Mouse (Mus musculus) forebrain, embryonic 15.5 days (tissue): ENCODE measurements around the gene Serpinb12. TPM values are rescaled to one million over a fixed set of nuclear protein-coding genes. Genes with fewer than 3 reads are reported as not detected.
"Not testable (repeated sequence)": the region's sequence is repeated elsewhere in the genome, so short reads cannot be mapped to it uniquely, and the experiment has no call there.

Experiments used
- ATAC-seq: fragments of 200-750 bp; cut with Nextera tagmentation; replicated peaks from 2 replicates; pipeline ENCODE4 v1.8.0; 2017; ENCODE audit warnings: mild to moderate bottlenecking, moderate TSS enrichment, moderate library complexity
- H3K27ac ChIP-seq: fragments of 300-500 bp; sonication (generic); replicated peaks from 2 replicates; pipeline ENCODE4 v1.5.1; 2015; ENCODE audit warnings: mild to moderate bottlenecking, inconsistent platforms
- H3K27me3 ChIP-seq: fragments of 300-500 bp; sonication (generic); 2 replicates; pipeline ENCODE4 v1.6.1; 2015; ENCODE audit warnings: inconsistent platforms
- H3K36me3 ChIP-seq: fragments of 300-500 bp; sonication (generic); 2 replicates; pipeline ENCODE4 v1.6.1; 2015; ENCODE audit warnings: mild to moderate bottlenecking, inconsistent platforms
- H3K4me1 ChIP-seq: fragments of 300-500 bp; sonication (generic); 2 replicates; pipeline ENCODE4 v1.6.1; 2015; ENCODE audit warnings: inconsistent platforms
- H3K4me2 ChIP-seq: fragments of 300-500 bp; sonication (generic); replicated peaks from 2 replicates; pipeline ENCODE4 v1.6.1; 2015; ENCODE audit warnings: mild to moderate bottlenecking, inconsistent platforms
- H3K4me3 ChIP-seq: fragments of 300-500 bp; sonication (generic); 2 replicates; pipeline ENCODE4 v1.5.1; 2015; ENCODE audit warnings: mild to moderate bottlenecking, inconsistent platforms
- H3K9ac ChIP-seq: fragments of 300-500 bp; sonication (generic); replicated peaks from 2 replicates; pipeline ENCODE4 v1.6.1; 2015; ENCODE audit warnings: mild to moderate bottlenecking, inconsistent platforms
- H3K9me3 ChIP-seq: fragments of 300-500 bp; sonication (generic); 2 replicates; pipeline ENCODE4 v1.6.1; 2016; ENCODE audit warnings: inconsistent platforms
- WGBS: fragments of 180-500 bp; shearing (Covaris S2); methylation state at CpG from one replicate; pipeline ENCODE4 v1.1.7; 2015; ENCODE audit warnings: mixed read lengths; 5-methylcytosine and 5-hydroxymethylcytosine counted together
- polyA plus RNA-seq: library from polyadenylated mRNA; unstranded; fragments of >200 nt; fragmentation: Nextera tagmentation; extraction: Ambion mirVana; gene quantifications from 2 replicates; pipeline ENCODE4 v1.2.1, GENCODE M21; 2015

The Serpinb12 gene
- polyA plus RNA-seq = not detected in 2 replicates

DNA sequence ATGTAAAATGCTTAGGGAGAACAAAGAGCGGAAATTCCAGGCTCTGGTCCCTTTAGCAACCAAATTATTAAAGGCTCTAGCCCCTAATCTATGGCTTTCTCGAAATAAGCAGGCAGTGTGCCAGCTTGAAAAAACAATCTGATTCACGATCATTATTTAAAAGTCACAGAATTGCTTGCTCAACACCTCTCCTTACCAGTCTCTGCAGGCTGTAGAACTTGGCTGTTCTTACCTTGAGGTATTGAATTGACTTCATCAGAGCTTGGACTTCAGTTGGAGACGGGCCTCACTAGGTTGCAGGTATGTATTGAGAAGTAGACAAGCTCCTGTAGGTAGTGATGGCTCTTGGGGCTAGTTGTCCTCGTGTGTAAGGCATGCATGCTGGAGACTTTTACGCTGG, at the start of gene Serpinb12:
Serpinb12 (plus strand) TSS at position 185 of the 400 bp plus-strand sequence.
- H3K27ac ChIP-seq = no peak within 1 kb of the TSS
- 80% methylated on average over 6 of the region's 6 CpGs for WGBS
- no peaks in the 10 kb centered on the region for H3K27me3 ChIP-seq
- no peak within 1 kb of the TSS for H3K9ac ChIP-seq
- no peaks in the 10 kb centered on the region for H3K4me1 ChIP-seq
- no peak within 1 kb of the TSS for H3K4me3 ChIP-seq
- H3K9me3 ChIP-seq = no peaks in the 10 kb centered on the region
- H3K36me3 ChIP-seq = no peaks in the 10 kb centered on the region
- no peak for ATAC-seq
- H3K4me2 ChIP-seq = no peak within 1 kb of the TSS

DNA sequence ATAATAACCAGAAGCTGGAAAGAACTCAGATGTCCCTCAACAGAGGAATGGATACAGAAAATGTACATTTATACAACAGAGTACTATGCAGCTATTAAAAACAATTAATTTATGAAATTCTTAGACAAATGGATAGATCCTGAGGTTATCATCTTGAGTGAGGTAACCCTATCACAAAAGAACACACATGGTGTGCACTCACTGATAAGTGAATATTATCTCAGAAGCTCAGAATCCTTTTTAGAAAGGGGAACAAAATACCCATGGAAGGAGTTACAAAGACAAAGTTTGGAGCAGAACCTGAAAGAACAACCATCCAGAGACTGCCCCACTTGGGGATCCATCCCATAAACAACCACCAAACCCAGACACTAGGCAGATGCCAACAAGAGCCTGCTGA, 39.1 kb upstream of the Serpinb12 start:
- H3K9ac ChIP-seq, H3K36me3 ChIP-seq, H3K4me3 ChIP-seq, H3K27me3 ChIP-seq, ATAC-seq, H3K4me2 ChIP-seq, H3K9me3 ChIP-seq, H3K4me1 ChIP-seq, H3K27ac ChIP-seq: not testable (repeated sequence)

DNA sequence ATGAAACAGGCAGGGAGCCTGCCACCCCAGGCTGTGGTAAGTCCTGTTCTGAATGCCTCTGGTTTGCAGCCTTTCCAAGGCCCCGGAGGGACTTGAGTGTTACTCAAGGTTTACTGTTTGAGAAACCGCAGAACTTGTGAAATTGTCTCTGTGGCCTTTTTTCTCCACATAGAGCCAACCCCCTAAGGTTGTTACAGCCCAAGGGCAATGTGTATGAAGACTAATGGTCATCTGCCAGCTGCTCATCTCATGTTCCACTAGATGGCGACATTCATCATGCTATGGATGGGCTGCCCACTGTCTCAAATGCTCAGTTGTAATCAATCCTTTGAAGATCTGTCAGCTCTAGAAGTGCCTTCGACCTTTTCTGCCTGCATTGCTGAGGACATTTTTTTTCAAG, 32.8 kb upstream of the Serpinb12 start:
- H3K27ac ChIP-seq = no peak overlapping the region
- ATAC-seq = no peak

DNA sequence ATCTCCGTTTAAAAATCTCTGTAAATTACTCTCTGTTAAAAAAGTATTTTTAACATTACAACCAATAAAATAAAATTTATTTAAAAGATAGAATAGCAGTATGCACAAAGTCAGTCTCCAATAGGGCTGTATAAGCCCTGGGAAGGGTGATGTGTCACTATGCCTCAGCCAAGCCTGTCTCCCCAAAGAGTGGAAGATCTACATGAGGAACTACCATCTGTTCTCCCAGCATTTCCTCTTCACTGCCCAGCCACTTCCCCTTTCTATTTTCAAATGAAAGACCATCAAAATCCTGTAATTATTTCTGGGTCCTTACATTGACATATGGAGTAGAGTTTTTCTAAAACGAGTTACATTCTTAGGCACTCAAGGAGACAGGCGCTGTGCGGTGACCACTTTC, 2.3 kb upstream of the Serpinb12 start:
- no peaks in the 10 kb centered on the region for H3K36me3 ChIP-seq

More for the DNA sequence above, 32.8 kb upstream of the Serpinb12 start:
- Histone ChIP-seq H3K4me1 (no peaks in the 10 kb centered on the region), H3K4me3 (no peak overlapping the region), H3K27me3 (no peaks in the 10 kb centered on the region), H3K36me3 (no peaks in the 10 kb centered on the region), H3K9ac (no peak overlapping the region), H3K9me3 (no peaks in the 10 kb centered on the region), H3K4me2 (no peak overlapping the region)
- 43% methylated on average over 4 of the region's 4 CpGs for WGBS

DNA sequence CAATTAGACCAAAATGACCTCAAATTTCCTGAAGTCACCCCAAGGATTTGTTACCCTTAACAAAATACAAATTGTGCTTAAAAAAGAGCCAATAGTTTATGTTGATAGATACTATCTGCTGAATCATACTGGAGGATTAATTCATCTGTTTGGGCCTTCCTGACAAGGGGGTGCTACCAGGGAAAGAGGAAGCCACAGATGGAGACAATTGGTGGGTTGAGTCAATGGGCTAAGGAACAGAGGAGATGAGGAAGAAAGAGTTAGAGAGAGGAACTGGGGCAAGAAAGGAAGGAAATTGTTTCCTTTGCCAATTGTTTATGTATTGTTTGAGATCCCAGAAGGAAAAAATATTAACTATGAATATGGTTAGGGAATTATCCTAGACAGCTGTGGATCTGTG, 591 bp upstream of the Serpinb12 start:
- no peak overlapping the region for H3K27ac ChIP-seq
- no peaks in the 10 kb centered on the region for H3K4me1 ChIP-seq
- no peak for ATAC-seq
- H3K4me3 ChIP-seq = no peak overlapping the region
- H3K36me3 ChIP-seq = no peaks in the 10 kb centered on the region
- no peak overlapping the region for H3K4me2 ChIP-seq
- no peaks in the 10 kb centered on the region for H3K27me3 ChIP-seq
- H3K9ac ChIP-seq = no peak overlapping the region
- no peaks in the 10 kb centered on the region for H3K9me3 ChIP-seq

More for the DNA sequence above, 2.3 kb upstream of the Serpinb12 start:
- no peak for ATAC-seq
- H3K9me3 ChIP-seq = no peaks in the 10 kb centered on the region
- H3K4me2 ChIP-seq = no peak overlapping the region
- 86% methylated on average over 4 of the region's 4 CpGs for WGBS
- H3K4me1 ChIP-seq = no peaks in the 10 kb centered on the region
- H3K4me3 ChIP-seq = no peak overlapping the region
- H3K9ac ChIP-seq = no peak overlapping the region
- H3K27me3 ChIP-seq = no peaks in the 10 kb centered on the region
- no peak overlapping the region for H3K27ac ChIP-seq

DNA sequence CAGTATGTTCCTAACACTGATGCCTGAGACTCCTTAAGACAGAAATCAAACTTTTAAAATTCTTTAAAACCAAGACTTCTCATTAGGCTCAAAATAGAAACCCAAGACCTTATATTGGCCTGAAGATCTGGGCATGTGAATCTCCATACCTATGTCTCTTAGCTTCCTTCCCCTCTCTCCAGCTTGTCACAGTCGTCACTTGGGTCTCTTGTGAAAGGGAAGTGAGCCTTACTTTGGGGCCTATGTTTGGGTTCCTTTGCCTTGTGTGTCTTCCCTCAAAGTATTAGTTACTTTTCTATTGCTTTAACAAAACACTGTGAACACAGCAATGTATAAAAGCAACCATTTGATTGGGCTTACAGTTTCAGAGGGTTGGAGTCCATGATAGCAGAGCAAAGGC, 13.0 kb downstream of the Serpinb12 start:
- WGBS = 76% methylated on average over 1 of the region's 1 CpGs
- no peak overlapping the region for H3K9ac ChIP-seq
- no peaks in the 10 kb centered on the region for H3K9me3 ChIP-seq

DNA sequence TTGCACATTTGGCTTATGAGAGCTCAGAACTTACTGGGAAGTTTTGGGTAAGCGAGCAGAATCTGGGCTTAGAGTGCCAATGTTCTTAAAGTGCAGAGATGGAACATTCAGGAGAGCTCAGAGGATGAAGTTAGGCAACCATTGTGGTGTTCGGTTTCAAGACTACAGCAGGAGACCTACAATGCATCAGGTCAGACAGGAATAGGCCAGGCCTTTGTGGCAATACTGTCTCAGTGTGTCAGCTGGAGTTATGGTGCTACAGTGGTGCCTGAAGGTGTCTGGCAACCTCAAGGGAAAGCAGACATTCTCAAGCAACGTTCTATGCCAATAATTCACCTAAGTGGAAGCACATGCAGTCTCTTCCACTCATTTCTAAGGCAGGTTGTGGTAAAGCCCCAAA, 25.7 kb downstream of the Serpinb12 start:
- no peak overlapping the region for H3K4me2 ChIP-seq
- no peaks in the 10 kb centered on the region for H3K36me3 ChIP-seq
- no peaks in the 10 kb centered on the region for H3K4me1 ChIP-seq
- H3K27me3 ChIP-seq = no peaks in the 10 kb centered on the region
- no peaks in the 10 kb centered on the region for H3K9me3 ChIP-seq
- no peak overlapping the region for H3K27ac ChIP-seq
- ATAC-seq = no peak
- no peak overlapping the region for H3K9ac ChIP-seq
- WGBS = 81% methylated on average over 3 of the region's 3 CpGs
- no peak overlapping the region for H3K4me3 ChIP-seq

More for the DNA sequence above, 13.0 kb downstream of the Serpinb12 start:
- no peak overlapping the region for H3K4me3 ChIP-seq
- no peak overlapping the region for H3K27ac ChIP-seq
- no peaks in the 10 kb centered on the region for H3K27me3 ChIP-seq
- no peaks in the 10 kb centered on the region for H3K4me1 ChIP-seq
- no peaks in the 10 kb centered on the region for H3K36me3 ChIP-seq
- H3K4me2 ChIP-seq = no peak overlapping the region
- ATAC-seq = no peak

DNA sequence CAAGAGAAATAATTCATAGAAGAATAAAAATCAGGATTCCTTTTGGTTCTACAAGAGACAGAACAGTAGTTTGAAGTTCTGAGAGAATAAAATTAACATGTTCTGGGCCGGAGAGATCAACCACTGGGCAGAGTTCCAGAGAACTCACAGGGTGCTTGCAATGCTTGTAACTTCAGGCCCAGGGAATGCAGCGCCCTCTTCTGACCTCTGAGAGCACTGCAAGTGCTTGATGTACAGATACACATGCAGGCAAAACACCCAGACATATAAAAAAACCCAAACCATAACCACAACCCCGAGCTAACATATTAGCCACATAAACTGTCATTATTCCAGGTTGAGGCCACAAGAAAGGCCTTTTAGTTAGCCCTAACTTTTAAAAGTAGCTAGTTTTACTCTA, 26.8 kb downstream of the Serpinb12 start:
- no peak overlapping the region for H3K4me2 ChIP-seq
- WGBS = 39% methylated on average over 3 of the region's 3 CpGs
- no peak overlapping the region for H3K9ac ChIP-seq
- H3K27me3 ChIP-seq = no peaks in the 10 kb centered on the region
- no peaks in the 10 kb centered on the region for H3K4me1 ChIP-seq
- H3K27ac ChIP-seq = no peak overlapping the region
- no peaks in the 10 kb centered on the region for H3K36me3 ChIP-seq
- no peaks in the 10 kb centered on the region for H3K9me3 ChIP-seq
- ATAC-seq = no peak
- H3K4me3 ChIP-seq = no peak overlapping the region

DNA sequence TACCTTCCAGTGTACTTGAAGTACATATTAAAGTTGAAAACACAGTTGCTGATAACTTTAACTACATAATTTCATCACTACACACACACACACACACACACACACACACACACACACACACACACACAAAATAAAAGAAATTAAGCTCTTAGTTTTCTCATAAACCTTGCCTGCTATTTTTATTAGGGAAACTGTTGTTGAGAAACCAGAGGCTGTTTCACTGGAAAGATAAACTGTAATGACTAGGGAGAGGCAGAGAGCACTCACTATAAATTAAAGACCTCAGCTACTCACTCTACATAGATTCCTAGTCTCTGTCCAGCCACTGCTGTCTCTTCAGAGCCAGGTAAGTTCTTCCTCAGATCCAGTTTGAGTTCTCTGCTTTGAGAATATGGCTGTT, 46.4 kb downstream of the Serpinb12 start, which contains the start of gene Serpinb13:
Serpinb13 (plus strand) TSS at position 301 of the 400 bp plus-strand sequence.
- no peak within 1 kb of the TSS for H3K27ac ChIP-seq
- no peak within 1 kb of the TSS for H3K4me2 ChIP-seq
- no peaks in the 10 kb centered on the region for H3K9me3 ChIP-seq
- ATAC-seq = no peak
- H3K27me3 ChIP-seq = no peaks in the 10 kb centered on the region
- H3K36me3 ChIP-seq = no peaks in the 10 kb centered on the region
- H3K9ac ChIP-seq = no peak within 1 kb of the TSS
- H3K4me1 ChIP-seq = no peaks in the 10 kb centered on the region
- H3K4me3 ChIP-seq = no peak within 1 kb of the TSS

DNA sequence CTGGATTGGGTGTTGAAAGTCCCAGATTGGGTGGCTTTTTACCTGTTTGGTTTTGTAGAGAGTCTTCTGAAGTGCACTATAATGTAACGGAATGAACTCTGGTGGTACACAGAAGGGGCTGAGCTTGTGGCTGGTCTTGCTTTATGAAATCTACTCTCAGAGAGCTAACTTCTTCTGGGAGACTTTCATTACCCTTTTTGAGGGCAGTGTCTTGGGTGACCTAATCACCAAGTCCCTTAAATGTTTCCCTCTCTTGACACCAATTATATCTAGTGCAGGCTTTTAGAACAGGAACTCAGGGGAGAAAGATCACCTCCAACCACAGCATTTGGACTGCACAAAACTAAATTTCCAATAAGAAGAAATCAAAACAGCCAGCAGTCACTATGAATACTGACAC, 48.8 kb downstream of the Serpinb12 start:
- H3K27ac ChIP-seq = no peak overlapping the region
- no peak overlapping the region for H3K4me3 ChIP-seq
- ATAC-seq = no peak
- no peaks in the 10 kb centered on the region for H3K27me3 ChIP-seq
- no peaks in the 10 kb centered on the region for H3K4me1 ChIP-seq
- H3K4me2 ChIP-seq = no peak overlapping the region
- no peaks in the 10 kb centered on the region for H3K36me3 ChIP-seq
- WGBS = 100% methylated on average over 1 of the region's 1 CpGs
- no peak overlapping the region for H3K9ac ChIP-seq
- no peaks in the 10 kb centered on the region for H3K9me3 ChIP-seq

DNA sequence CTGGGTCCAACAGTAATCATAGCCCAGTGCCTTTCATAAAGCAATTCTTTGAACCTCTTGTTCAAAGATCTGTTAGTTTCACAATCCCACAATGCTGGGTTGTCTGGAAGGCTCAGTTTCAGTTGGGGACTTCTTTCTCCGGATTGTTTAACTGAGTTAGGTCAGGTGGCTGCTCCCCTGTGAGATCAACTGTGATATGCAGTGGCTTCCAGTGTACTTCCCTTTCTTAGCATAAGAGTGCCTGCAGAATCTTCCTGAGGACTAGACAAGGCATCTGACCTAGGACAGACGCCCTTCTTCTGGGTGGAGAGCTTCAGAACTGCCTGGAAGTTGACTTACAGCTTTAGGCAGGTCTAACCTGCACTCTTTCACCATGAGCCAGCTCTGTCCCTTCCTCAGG, 49.6 kb downstream of the Serpinb12 start:
- Histone ChIP-seq H3K4me1 (no peaks in the 10 kb centered on the region), H3K9me3 (no peaks in the 10 kb centered on the region), H3K27ac (no peak overlapping the region), H3K9ac (no peak overlapping the region), H3K36me3 (no peaks in the 10 kb centered on the region), H3K4me2 (no peak overlapping the region), H3K4me3 (no peak overlapping the region), H3K27me3 (no peaks in the 10 kb centered on the region)
- 68% methylated on average over 2 of the region's 2 CpGs for WGBS
- no peak for ATAC-seq

DNA sequence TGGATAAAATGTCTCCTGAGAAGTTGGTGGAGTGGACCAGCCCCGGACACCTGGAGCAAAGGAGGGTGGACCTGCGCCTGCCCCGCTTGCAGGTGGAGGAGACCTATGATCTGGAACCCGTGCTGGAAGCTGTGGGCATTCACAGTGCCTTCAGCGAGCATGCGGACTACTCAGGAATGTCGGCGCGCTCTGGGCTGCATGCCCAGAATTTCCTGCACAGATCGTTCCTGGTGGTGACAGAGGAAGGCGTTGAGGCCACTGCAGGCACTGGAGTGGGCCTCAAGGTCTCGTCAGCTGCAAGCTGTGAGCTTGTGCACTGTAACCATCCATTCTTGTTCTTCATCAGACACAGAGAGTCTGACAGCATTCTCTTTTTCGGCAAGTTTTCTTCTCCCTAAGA, 66.2 kb downstream of the Serpinb12 start:
- no peaks in the 10 kb centered on the region for H3K36me3 ChIP-seq
- WGBS = 71% methylated on average over 13 of the region's 13 CpGs
- 0 out of 2 replicates have a peak, but pooled peaks have one; percentile 32 for ATAC-seq

DNA sequence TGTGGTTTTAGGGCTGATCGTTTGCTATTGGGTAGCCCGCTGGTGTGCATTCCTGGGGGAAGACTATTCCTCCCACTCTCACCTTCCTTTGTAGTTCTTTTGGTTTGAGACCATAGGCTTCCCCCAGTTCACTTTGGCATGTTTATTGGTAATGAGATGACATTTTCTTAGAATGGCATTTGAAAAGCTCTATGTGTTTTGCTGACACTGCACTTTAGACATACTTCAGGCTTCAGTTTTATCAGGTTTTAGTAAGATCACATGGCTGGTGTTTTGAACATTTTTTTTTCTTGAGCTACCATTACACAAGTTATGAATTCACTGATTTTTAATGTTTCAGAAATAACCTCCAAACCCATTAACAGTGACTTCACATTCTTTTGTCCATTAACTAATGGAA, 67.5 kb downstream of the Serpinb12 start:
- no peaks in the 10 kb centered on the region for H3K4me1 ChIP-seq
- ATAC-seq = no peak
- WGBS = 73% methylated on average over 2 of the region's 2 CpGs

More for the DNA sequence above, 66.2 kb downstream of the Serpinb12 start:
- no peak overlapping the region for H3K4me2 ChIP-seq
- no peak overlapping the region for H3K27ac ChIP-seq
- H3K4me3 ChIP-seq = no peak overlapping the region
- H3K27me3 ChIP-seq = no peaks in the 10 kb centered on the region
- no peaks in the 10 kb centered on the region for H3K9me3 ChIP-seq
- H3K4me1 ChIP-seq = no peaks in the 10 kb centered on the region
- H3K9ac ChIP-seq = no peak overlapping the region

More for the DNA sequence above, 67.5 kb downstream of the Serpinb12 start:
- Histone ChIP-seq H3K27ac (no peak overlapping the region), H3K9me3 (no peaks in the 10 kb centered on the region), H3K27me3 (no peaks in the 10 kb centered on the region), H3K4me3 (no peak overlapping the region), H3K4me2 (no peak overlapping the region), H3K36me3 (no peaks in the 10 kb centered on the region), H3K9ac (no peak overlapping the region)
